Mouse (Mus musculus) heart, postnatal 4 days (tissue): ENCODE measurements around the gene Klrc1. TPM values are rescaled to one million over a fixed set of nuclear protein-coding genes. Genes with fewer than 3 reads are reported as not detected.
"Not testable (repeated sequence)": the region's sequence is repeated elsewhere in the genome, so short reads cannot be mapped to it uniquely, and the experiment has no call there.

Experiments
- DNase-seq: peaks from one replicate; pipeline ENCODE4 v3.0.0; 2021
- microRNA-seq, 2 experiments: library from miRNA; unstranded; fragments of <30 nt; microRNA quantifications; one replicate each; pipeline ENCODE4 v1.2.0; 2021 to 2022
- total RNA-seq, 2 experiments: library from RNA; stranded (reverse); gene quantifications; 2 replicates each; pipeline ENCODE4 v1.2.3; 2021

The Klrc1 gene
- total RNA-seq: not detected

DNA sequence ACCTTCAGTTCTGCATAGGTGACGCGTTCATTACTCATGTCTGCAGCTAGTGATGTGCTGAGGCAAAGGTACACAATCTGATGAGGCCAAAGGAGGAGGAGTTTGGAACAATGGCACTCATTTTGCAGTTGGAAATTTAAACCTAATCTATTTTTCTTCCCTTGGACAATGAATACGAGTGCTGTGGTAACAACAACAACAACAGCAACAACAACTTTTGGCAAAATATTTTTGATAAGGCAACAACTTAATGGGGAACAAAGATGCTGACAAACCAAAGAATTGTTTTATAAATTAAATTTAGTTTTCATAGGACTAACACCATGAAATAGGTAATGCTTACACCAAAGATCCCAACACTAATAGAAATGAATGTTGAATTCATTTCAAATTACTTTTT lies at the start of gene Klrc1:
TSS of gene Klrc1 (minus strand) at position 101 of the 400 bp plus-strand sequence.
- DNase-seq: no peak

DNA sequence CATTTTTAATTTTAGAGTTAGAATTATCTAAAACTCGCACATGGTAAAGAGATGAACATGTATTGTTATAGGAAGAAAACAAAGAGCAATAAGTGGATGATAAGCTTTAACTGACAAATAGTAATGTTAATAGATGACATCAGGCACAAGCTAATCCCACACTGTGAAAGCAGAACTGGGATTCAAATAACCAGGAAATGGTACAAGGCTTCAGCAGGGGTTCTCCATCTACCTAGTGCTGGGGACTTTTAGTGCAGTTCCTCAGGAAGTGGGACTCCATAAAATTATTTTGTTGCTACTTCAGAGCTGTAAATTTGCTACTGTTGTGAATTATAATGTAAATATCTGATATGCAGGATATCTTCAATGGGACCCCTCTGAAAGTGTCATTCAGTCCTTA lies 48.5 kb upstream of the Klrc1 start:
- DNase-seq: no peak

DNA sequence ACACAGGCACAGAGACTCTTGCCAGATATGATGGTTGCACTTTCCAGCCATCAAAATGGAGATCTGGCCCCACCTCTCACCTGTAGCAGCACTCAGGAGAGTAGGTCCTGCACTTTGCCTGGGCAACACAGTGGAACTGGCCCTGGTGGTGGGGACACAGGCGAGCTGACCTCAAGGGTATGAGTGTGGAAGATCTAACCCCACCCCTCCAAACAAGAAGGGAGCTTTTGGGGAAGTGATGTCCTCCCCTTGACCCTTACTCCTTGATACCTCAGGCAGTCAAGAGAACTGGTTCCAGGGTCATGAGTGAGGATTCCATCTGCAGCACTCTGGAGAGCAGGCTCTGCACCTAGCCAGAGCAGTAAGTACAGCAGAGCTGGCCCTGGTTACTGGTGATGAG lies 42.6 kb upstream of the Klrc1 start:
- DNase-seq: no peak

DNA sequence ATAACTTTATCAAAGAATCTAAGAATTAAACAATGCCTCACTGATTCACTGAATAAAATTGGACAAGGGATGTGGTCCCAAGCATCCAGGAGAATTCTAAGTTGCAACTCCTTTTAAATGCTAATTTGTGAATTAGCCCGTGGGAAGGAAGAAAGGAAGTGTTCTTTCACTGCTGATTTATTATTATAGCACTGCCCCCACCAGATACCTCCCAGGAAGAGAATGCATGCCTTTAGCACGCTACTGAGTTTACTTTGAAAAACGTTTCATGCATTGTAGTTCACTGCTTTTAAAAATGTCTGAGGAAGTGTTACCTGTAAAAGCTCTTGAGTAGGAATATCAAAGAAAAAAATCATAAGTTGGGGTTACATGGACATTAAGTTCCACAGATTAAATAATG lies 41.7 kb upstream of the Klrc1 start:
- no peak for DNase-seq

DNA sequence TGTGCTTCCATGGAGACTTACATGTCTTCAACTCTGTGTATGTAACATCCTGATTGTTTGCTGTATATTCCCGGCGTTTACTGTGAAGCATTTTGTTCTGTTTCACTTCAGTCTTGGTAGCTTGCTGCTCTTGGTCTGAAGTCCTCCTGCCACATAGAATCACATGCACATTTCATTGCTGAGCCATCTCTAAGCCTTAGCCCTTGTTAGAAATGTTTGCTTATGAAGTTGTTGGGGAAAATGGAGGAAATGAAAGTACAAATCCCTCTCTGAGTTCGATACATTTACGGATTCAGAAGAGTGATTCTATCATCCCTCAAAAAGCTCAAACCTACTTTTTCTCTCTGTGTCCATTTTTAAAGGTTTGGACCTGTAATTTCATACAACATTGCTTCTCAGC lies 38.3 kb upstream of the Klrc1 start, which contains the start of gene Klri1:
TSS of gene Klri1 (minus strand) at position 101 of the 400 bp plus-strand sequence.
- DNase-seq: no peak

DNA sequence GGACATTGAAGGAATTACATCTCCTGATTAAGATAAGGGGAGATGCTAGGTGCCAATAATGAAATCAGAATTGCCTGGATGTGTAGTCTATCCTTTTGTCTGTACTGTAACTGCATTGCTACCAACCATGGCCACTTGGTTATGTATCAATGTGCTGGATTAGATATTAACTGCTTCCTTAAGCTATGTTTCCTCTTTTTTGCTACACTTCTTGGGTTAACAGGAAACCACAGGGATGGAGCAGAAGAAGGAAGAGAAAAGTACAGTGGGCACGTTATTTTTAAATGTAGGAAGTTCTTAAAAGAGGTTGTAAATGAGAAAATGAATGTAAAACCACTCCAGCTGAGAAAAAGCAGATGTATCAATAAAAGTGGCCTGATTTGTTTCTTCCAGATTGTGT lies 34.8 kb upstream of the Klrc1 start:
- DNase-seq: no peak

DNA sequence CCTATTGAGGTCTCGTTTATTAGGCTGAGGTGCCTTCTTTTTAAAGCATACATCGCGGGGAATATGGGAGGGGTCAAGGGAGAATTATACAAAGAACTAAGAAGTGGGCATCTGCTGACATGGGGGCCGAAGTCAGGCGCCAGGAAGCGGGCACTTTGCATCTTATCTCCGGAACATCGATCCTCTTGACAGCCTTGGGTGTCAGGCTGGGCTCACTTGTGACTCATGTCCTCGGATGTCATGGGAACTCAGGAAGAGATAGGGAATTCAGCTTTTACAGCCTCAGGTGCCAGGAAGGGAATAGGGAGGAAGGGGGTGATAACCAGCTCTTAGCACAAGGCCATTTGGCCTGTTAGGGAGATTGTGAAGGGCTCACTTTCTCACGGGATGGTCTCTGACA lies 12.7 kb upstream of the Klrc1 start:
- DNase-seq: not testable (repeated sequence)

DNA sequence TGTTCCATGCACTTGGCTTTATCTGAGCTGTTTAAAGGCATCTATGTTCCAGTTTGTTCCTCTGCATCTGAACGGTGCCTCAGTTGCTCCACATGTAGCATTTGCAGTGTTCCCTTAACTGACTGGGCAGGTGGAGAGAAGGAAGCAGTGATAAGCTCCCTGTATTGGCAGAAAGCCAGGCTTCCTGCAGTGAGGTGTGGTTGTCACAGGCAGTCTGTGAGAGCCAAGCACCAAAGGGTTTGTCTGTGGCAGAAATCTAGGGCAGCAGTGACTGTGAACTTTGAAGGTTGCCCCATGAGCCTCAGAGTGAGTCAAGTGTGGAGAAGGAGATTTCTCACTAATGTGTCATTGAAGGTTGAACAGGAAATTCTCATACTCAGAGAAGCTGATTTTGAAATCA lies 1.6 kb upstream of the Klrc1 start:
- no peak for DNase-seq

DNA sequence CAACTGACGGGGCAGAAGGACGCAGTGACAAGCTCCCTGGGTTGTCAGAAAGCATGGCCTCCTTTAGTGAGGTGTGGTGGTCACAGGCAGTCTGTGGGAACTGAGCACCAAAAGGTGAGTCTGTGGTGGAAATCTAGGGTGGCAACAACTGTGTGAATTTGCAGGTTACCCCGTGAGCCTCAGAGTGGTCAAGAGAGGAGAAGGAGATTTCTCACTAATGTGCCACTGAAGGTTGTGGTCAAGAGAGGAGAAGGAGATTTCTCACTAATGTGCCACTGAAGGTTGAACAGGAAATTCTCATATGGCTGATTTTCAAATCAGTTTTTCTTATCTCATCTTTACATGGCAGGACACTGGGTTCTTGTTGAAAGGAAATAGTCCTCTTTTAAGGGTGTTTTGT lies 17.5 kb downstream of the Klrc1 start:
- DNase-seq: not testable (repeated sequence)

DNA sequence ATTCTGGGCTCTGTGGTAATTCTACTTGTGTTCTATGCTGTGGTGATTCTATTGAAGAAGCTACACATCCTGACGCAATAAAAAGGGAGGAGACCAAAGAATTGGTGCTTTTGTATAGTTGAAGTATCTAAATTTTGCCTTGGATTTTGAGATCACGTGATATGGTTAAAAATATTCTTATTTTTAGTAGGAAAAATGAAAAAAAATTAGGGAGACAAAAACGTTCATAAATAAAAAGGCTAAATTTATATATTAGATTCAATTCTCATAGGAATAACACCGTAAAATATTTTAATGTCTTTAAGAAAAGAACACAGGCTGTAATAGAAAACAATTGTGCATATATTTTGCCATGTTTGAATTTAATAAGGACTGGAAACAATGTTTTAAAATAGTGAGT lies 18.2 kb downstream of the Klrc1 start, which contains the start of gene Klrc2:
TSS of gene Klrc2 (minus strand) at position 101 of the 400 bp plus-strand sequence.
- DNase-seq: not testable (repeated sequence)

DNA sequence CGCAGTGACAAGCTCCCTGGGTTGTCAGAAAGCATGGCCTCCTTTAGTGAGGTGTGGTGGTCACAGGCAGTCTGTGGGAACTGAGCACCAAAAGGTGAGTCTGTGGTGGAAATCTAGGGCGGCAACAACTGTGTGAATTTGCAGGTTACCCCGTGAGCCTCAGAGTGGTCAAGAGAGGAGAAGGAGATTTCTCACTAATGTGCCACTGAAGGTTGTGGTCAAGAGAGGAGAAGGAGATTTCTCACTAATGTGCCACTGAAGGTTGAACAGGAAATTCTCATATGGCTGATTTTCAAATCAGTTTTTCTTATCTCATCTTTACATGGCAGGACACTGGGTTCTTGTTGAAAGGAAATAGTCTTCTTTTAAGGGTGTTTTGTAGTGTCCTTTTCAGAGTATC lies 34.7 kb downstream of the Klrc1 start:
- DNase-seq: not testable (repeated sequence)

DNA sequence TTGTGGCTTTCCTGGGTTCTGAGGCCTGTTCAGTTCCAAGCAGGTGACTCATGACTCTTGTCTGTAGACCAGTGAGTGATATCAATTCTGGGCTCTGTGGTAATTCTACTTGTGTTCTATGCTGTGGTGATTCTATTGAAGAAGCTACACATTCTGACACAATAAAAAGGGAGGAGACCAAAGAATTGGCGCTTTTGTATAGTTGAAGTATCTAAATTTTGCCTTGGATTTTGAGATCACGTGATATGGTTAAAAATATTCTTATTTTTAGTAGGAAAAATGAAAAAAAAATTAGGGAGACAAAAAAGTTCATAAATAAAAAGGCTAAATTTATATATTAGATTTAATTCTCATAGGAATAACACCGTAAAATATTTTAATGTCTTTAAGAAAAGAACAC lies 35.5 kb downstream of the Klrc1 start, which contains the start of gene Klrc3:
TSS of gene Klrc3 (minus strand) at position 101 of the 400 bp plus-strand sequence.
- not testable (repeated sequence) for DNase-seq

DNA sequence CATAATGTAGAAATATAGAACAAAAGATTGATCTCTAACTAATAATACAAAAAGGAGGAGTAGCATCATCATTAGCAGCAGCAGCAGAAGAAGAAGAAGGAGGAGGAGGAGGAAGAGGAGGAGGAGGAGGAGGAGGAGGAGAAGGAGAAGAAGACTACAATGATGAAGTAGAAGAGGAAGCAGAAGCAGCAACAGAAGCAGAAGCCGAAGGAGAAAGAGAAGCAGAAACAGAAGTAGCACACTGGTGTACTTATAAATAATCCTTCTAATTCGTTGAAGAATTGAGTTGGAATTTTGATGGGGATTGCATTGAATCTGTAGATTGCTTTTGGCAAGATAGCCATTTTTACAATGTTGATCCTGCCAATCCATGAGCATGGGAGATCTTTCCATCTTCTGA lies 47.7 kb downstream of the Klrc1 start:
- DNase-seq: not testable (repeated sequence)

DNA sequence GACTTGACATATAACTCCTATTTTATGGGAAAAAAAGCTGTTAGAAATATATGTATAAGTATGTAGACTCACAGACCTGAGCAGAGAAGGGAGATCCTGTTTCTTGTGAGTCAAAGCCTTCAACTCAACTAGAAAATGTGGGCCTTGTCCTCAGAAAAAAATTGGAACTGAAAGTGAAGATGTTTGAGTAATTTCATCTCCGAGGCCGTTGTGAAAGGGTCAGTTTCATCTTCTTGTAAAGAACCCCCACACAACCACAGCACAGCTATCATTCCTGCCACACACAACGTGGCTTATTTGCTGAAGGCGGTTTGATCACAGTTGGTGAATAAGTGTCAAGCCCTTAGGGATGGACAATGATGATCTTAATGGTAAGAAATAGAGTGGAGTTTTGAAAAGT lies 55.0 kb downstream of the Klrc1 start, which contains the start of gene Klrk1:
TSS of gene Klrk1 (minus strand) at position 130 of the 400 bp plus-strand sequence.
- no peak for DNase-seq

Small RNA genes lying within 50 kb of the gene (microRNA-seq; reads per million reads assigned to microRNA genes)
- 0 reads per million in 2 experiments for gene Mir680-1

Other genes starting within 250 kb of the Klrc1 start
- 10 to 100 TPM; 10.6 to 13.2 TPM for gene Clec1a, start 227.0 kb downstream of the Klrc1 start, total RNA-seq
- under 1 TPM; 0.26 to 0.41 TPM for gene Olr1, start 171.8 kb downstream of the Klrc1 start, total RNA-seq
- not detected for gene Tmem52b, start 166.4 kb downstream of the Klrc1 start, total RNA-seq
- gene Gabarapl1, start 145.8 kb downstream of the Klrc1 start, total RNA-seq: 10 to 100 TPM; 40.0 to 40.2 TPM
- gene Klre1, start 101.1 kb downstream of the Klrc1 start, total RNA-seq: not detected
- not detected for gene Klrd1, start 87.2 kb downstream of the Klrc1 start, total RNA-seq
- gene Klrk1, start 55.1 kb downstream of the Klrc1 start, total RNA-seq: under 1 TPM in 1 of 2 experiments, not detected in 1; 0.17 TPM
- gene Klrc3, start 35.6 kb downstream of the Klrc1 start, total RNA-seq: not detected
- gene Klrc2, start 18.3 kb downstream of the Klrc1 start, total RNA-seq: not detected
- not detected for gene Klri1, start 38.2 kb upstream of the Klrc1 start, total RNA-seq
- gene Klri2, start 61.5 kb upstream of the Klrc1 start, total RNA-seq: not detected
- gene Gm156, start 105.3 kb upstream of the Klrc1 start, total RNA-seq: not detected
- gene Gm17631, start 183.7 kb upstream of the Klrc1 start, total RNA-seq: not detected
- gene Klra17, start 197.7 kb upstream of the Klrc1 start, total RNA-seq: not detected
- not detected for gene Klra5, start 238.7 kb upstream of the Klrc1 start, total RNA-seq